Mouse (Mus musculus) hindbrain, embryonic 16.5 days (tissue): ENCODE measurements at regions not wholly inside any gene's neighbourhood (a gene's known extent, or its start where the extent isn't known, plus 50 kb on each side); places are given as distances from the start of the nearest gene placed in this dataset.

Experiments used
- ATAC-seq: fragments of 200-750 bp; cut with Nextera tagmentation; 2 replicates; pipeline ENCODE4 v1.8.0; 2017; ENCODE audit warnings: moderate TSS enrichment, moderate library complexity
- H3K27ac ChIP-seq: fragments of 300-500 bp; sonication (generic); 2 replicates; pipeline ENCODE4 v1.5.1; 2014; ENCODE audit warnings: low read depth, mild to moderate bottlenecking, control low read depth, low read length, moderate library complexity
- H3K27me3 ChIP-seq: fragments of 300-500 bp; sonication (generic); replicated peaks from 2 replicates; pipeline ENCODE4 v1.6.1; 2014; ENCODE audit warnings: low read length; ENCODE audit not compliant: control insufficient read depth, insufficient read depth
- H3K36me3 ChIP-seq: fragments of 300-500 bp; sonication (generic); 2 replicates; pipeline ENCODE4 v1.6.1; 2014; ENCODE audit warnings: mild to moderate bottlenecking, low read length, moderate library complexity, mixed read lengths; ENCODE audit not compliant: control insufficient read depth, insufficient read depth
- H3K4me1 ChIP-seq: fragments of 300-500 bp; sonication (generic); 2 replicates; pipeline ENCODE4 v1.6.1; 2014; ENCODE audit warnings: low read depth, low read length; ENCODE audit not compliant: control insufficient read depth, insufficient read depth
- H3K4me2 ChIP-seq: fragments of 300-500 bp; sonication (generic); 2 replicates; pipeline ENCODE4 v1.6.1; 2014; ENCODE audit warnings: mild to moderate bottlenecking, low read length, control low read depth, moderate library complexity
- H3K4me3 ChIP-seq: fragments of 300-500 bp; sonication (generic); 2 replicates; pipeline ENCODE4 v1.5.1; 2014; ENCODE audit warnings: mild to moderate bottlenecking, low read length, control low read depth, moderate library complexity
- H3K9ac ChIP-seq: fragments of 300-500 bp; sonication (generic); 2 replicates; pipeline ENCODE4 v1.6.1; 2014; ENCODE audit warnings: low read depth, mild to moderate bottlenecking, control low read depth, low read length, moderate library complexity
- H3K9me3 ChIP-seq: fragments of 300-500 bp; sonication (generic); 2 replicates; pipeline ENCODE4 v1.6.1; 2014; ENCODE audit warnings: mild to moderate bottlenecking, low read length, moderate library complexity; ENCODE audit not compliant: control insufficient read depth
- WGBS: fragments of 180-500 bp; shearing (Covaris S2); extraction: QIAGEN DNeasy Blood & Tissue Kit; methylation state at CpG from one replicate; pipeline ENCODE4 v1.1.7; 2014; 5-methylcytosine and 5-hydroxymethylcytosine counted together

- H3K36me3 ChIP-seq: no peaks in the 10 kb centered on the region
- 31% methylated on average over 2 of the region's 2 CpGs for WGBS
- no peaks in the 10 kb centered on the region for H3K4me1 ChIP-seq
- peak; percentile 80 for ATAC-seq
- no peak overlapping the region for H3K4me3 ChIP-seq
- no peaks in the 10 kb centered on the region for H3K9me3 ChIP-seq
- no peak overlapping the region for H3K4me2 ChIP-seq
- H3K9ac ChIP-seq: no peak overlapping the region
- H3K27me3 ChIP-seq: no peaks in the 10 kb centered on the region
- H3K27ac ChIP-seq: no peak overlapping the region
Observed at GRCm38 (mm10) chr13:88088259-88088658, 733.0 kb upstream of the Edil3 start.
